Mouse (Mus musculus) cortical plate, adult 2 months (tissue): ENCODE measurements around the gene Basp1.

Source experiments
- CTCF ChIP-seq: fragments of 200-500 bp; IDR thresholded peaks from 2 replicates; pipeline ENCODE4 v1.5.1; 2011; ENCODE audit warnings: mild to moderate bottlenecking, control low read depth, low read length; ENCODE audit not compliant: insufficient read depth; ENCODE audit errors: extremely low read depth
- POLR2A ChIP-seq: fragments of 200-500 bp; IDR thresholded peaks from 2 replicates; pipeline ENCODE4 v1.6.1; 2011; ENCODE audit warnings: mild to moderate bottlenecking, low read length, control low read depth; ENCODE audit not compliant: insufficient read depth; ENCODE audit errors: extremely low read depth

- TF ChIP-seq CTCF (no peak), POLR2A (no peak)
Observed at GRCm38 (mm10) chr15:25448703-25449340, 35.3 kb upstream of the Basp1 start.
